Mouse (Mus musculus) G1E (cell line): ENCODE measurements around the gene Psd. TPM values are rescaled to one million over a fixed set of nuclear protein-coding genes. Genes with fewer than 3 reads are reported as not detected.

ENCODE experiments used
- ATAC-seq: 2 replicates; pipeline ENCODE4 v1.8.0; 2016; ENCODE audit warnings: mild to moderate bottlenecking; ENCODE audit not compliant: insufficient number of reproducible peaks, poor library complexity, low FRiP score, severe bottlenecking; ENCODE audit errors: extremely low read depth
- DNase-seq: peaks from one replicate; pipeline ENCODE4 v3.0.0; 2012; ENCODE audit warnings: low spot score
- H3K27me3 ChIP-seq: 2 replicates; pipeline ENCODE4 v1.6.1; 2012; ENCODE audit warnings: mild to moderate bottlenecking, low read length, inconsistent platforms; ENCODE audit not compliant: insufficient read depth
- H3K36me3 ChIP-seq: replicated peaks from 2 replicates; pipeline ENCODE3; 2012; ENCODE audit warnings: mild to moderate bottlenecking, inconsistent platforms
- H3K4me1 ChIP-seq: 2 replicates; pipeline ENCODE4 v1.6.1; 2012; ENCODE audit warnings: low read depth, low read length, inconsistent platforms, mixed read lengths; ENCODE audit not compliant: insufficient read depth
- H3K4me3 ChIP-seq: 2 replicates; pipeline ENCODE4 v1.5.1; 2012; ENCODE audit warnings: low read depth, mild to moderate bottlenecking, inconsistent platforms, low read length, moderate library complexity, mixed read lengths
- H3K9me3 ChIP-seq: replicated peaks from 2 replicates; pipeline ENCODE4 v1.6.1; 2012; ENCODE audit warnings: inconsistent platforms
- CTCF ChIP-seq: IDR thresholded peaks from 2 replicates; pipeline ENCODE4 v1.5.1; 2012; ENCODE audit warnings: low read depth, low read length, inconsistent platforms, mixed read lengths
- GATA1 ChIP-seq: IDR thresholded peaks from 2 replicates; pipeline ENCODE4 v1.6.1; 2012; ENCODE audit warnings: borderline replicate concordance, low read length, inconsistent platforms, mixed read lengths
- GATA2 ChIP-seq: IDR thresholded peaks from 2 replicates; pipeline ENCODE4 v1.6.1; 2012; ENCODE audit warnings: low read depth, low read length, inconsistent platforms, borderline replicate concordance
- POLR2AphosphoS5 ChIP-seq: IDR thresholded peaks from 2 replicates; pipeline ENCODE4 v1.6.1; 2012; ENCODE audit warnings: low read depth, low read length, inconsistent platforms; ENCODE audit not compliant: insufficient replicate concordance
- TAL1 ChIP-seq: conservative IDR thresholded peaks from 2 replicates; pipeline ENCODE4 v1.6.1; 2012; ENCODE audit warnings: low read depth, low read length, inconsistent platforms, mixed read lengths
- polyA plus RNA-seq: library from polyadenylated mRNA; stranded (reverse); fragments of >175 nt; gene quantifications from 2 replicates; pipeline ENCODE4 v1.2.3, GENCODE M21; 2012
- total RNA-seq, 2 experiments: library from RNA; stranded (forward) in 1 of 2; stranded (reverse) in 1 of 2; fragments of 200-1000 nt in 1 of 2; fragments of >200 nt in 1 of 2; fragmentation: Nextera tagmentation in 1 of 2; gene quantifications; 2 replicates each; pipeline ENCODE4 v1.2.3; 2014 to 2017

Gene Psd
- total and polyA plus RNA-seq, 3 experiments, result 0.41 to 1.1 TPM; not detected in 1

GRCm38 (mm10) chr19:46310312-46310865 lies 16.6 kb downstream of the Psd start:
- no peaks in the 10 kb centered on the region for H3K9me3 ChIP-seq
- ATAC-seq (no peak), DNase-seq (no peak)
- no peaks in the 10 kb centered on the region for H3K27me3 ChIP-seq
- peaks cover 75% of the 10 kb centered on the region for H3K36me3 ChIP-seq
- H3K4me3 ChIP-seq, result no peak overlapping the region
- H3K4me1 ChIP-seq, result peaks cover 73% of the 10 kb centered on the region
- TF ChIP-seq GATA1 (no peak), GATA2 (no peak), TAL1 (no peak), POLR2AphosphoS5 (no peak), CTCF (no peak)

- H3K9me3 ChIP-seq, result no peaks in the 10 kb centered on the region
- H3K27me3 ChIP-seq, result no peaks in the 10 kb centered on the region
- ATAC-seq, result no peak
- peaks cover 71% of the 10 kb centered on the region for H3K4me1 ChIP-seq
- DNase-seq, result no peak
- TF ChIP-seq POLR2AphosphoS5 (no peak), GATA2 (no peak), GATA1 (no peak), TAL1 (no peak; the same call in 1 of the 2 replicates), CTCF (no peak)
- H3K36me3 ChIP-seq, result peaks cover 75% of the 10 kb centered on the region
- H3K4me3 ChIP-seq, result peak overlapping the region; percentile 44; the same call in 1 of the 2 replicates
Measured at GRCm38 (mm10) chr19:46309651-46310305, 17.2 kb downstream of the Psd start.

- peak; percentile 84 for TF ChIP-seq CTCF
- TF ChIP-seq GATA1, result no peak
- H3K36me3 ChIP-seq, result peaks cover 73% of the 10 kb centered on the region
- H3K9me3 ChIP-seq, result no peaks in the 10 kb centered on the region
- peak; percentile 73 for DNase-seq
- no peaks in the 10 kb centered on the region for H3K27me3 ChIP-seq
- H3K4me1 ChIP-seq, result peaks cover 68% of the 10 kb centered on the region
- no peak for ATAC-seq
- H3K4me3 ChIP-seq, result peak overlapping the region; percentile 69; the same call in 1 of the 2 replicates
Measured at GRCm38 (mm10) chr19:46308706-46309435, 18.1 kb downstream of the Psd start.

GRCm38 (mm10) chr19:46308303-46308702 lies 18.7 kb downstream of the Psd start:
- Histone ChIP-seq H3K4me3 (peak overlapping the region; percentile 69; the same call in 1 of the 2 replicates), H3K36me3 (peaks cover 73% of the 10 kb centered on the region), H3K4me1 (peaks cover 69% of the 10 kb centered on the region), H3K27me3 (no peaks in the 10 kb centered on the region), H3K9me3 (no peaks in the 10 kb centered on the region)
- TF ChIP-seq GATA2 (no peak), TAL1 (no peak), GATA1 (no peak), CTCF (no peak), POLR2AphosphoS5 (no peak)
- ATAC-seq, result no peak
- no peak for DNase-seq

GRCm38 (mm10) chr19:46307781-46308180 lies 19.2 kb downstream of the Psd start:
- TF ChIP-seq CTCF (no peak), POLR2AphosphoS5 (no peak), GATA1 (no peak), TAL1 (no peak)
- Histone ChIP-seq H3K4me3 (no peak overlapping the region), H3K4me1 (peaks cover 69% of the 10 kb centered on the region), H3K36me3 (peaks cover 71% of the 10 kb centered on the region), H3K27me3 (no peaks in the 10 kb centered on the region), H3K9me3 (no peaks in the 10 kb centered on the region)
- ATAC-seq (no peak), DNase-seq (no peak)

GRCm38 (mm10) chr19:46306751-46307289 lies 20.1 kb downstream of the Psd start:
- TF ChIP-seq CTCF, result no peak
- no peak for TF ChIP-seq GATA1
- TF ChIP-seq POLR2AphosphoS5, result no peak
- no peak for TF ChIP-seq TAL1
- TF ChIP-seq GATA2, result no peak
- no peak for ATAC-seq
- DNase-seq, result no peak
- no peaks in the 10 kb centered on the region for H3K9me3 ChIP-seq
- peaks cover 63% of the 10 kb centered on the region for H3K4me1 ChIP-seq
- no peak overlapping the region; the same call in 1 of the 2 replicates for H3K4me3 ChIP-seq
- peaks cover 62% of the 10 kb centered on the region for H3K36me3 ChIP-seq
- no peaks in the 10 kb centered on the region for H3K27me3 ChIP-seq
